Mouse (Mus musculus) myocyte (in vitro differentiated cells): ENCODE data around the gene Smad1.
A peak's percentile ranks its signal among the peaks of the same experiment; 100 is the strongest.

Experiments used
- MYOD1 ChIP-seq, 3 experiments: IDR thresholded peaks; one replicate each; pipeline ENCODE4 v1.6.1; 2011; ENCODE audit warnings: control low read depth in 2 of 3, low read depth in 2 of 3, mild to moderate bottlenecking in 2 of 3, moderate library complexity in 1 of 3; ENCODE audit not compliant: insufficient read length in 2 of 3, control insufficient read depth in 1 of 3
- MYOG ChIP-seq, 3 experiments: IDR thresholded peaks; one replicate each; pipeline ENCODE4 v1.6.1; 2011; ENCODE audit warnings: control low read depth in 2 of 3, low read depth in 2 of 3, mild to moderate bottlenecking in 2 of 3; ENCODE audit not compliant: insufficient read length in 2 of 3, control insufficient read depth in 1 of 3, insufficient read depth in 1 of 3
- POLR2A ChIP-seq: IDR thresholded peaks from one replicate; pipeline ENCODE4 v1.6.1; 2011; ENCODE audit warnings: low read depth, mild to moderate bottlenecking, control low read depth, moderate library complexity; ENCODE audit not compliant: insufficient read length

GRCm38 (mm10) chr8:79367350-79367749 lies 32.0 kb downstream of the Smad1 start:
- peak in 1 of 3 experiments; percentile 18 for TF ChIP-seq MYOD1 (IDR thresholded peaks at IDR 0.05; ENCODE audit: control insufficient read depth in 1 of 3, insufficient read length in 2 of 3, low read depth in 2 of 3)
- TF ChIP-seq POLR2A, result no peak
- TF ChIP-seq MYOG (IDR thresholded peaks at IDR 0.05; ENCODE audit: control insufficient read depth in 1 of 3, insufficient read depth in 1 of 3, insufficient read length in 2 of 3, low read depth in 2 of 3), result no peak
